Mouse (Mus musculus) B cell, adult (primary cell): ENCODE data around the gene Deup1. TPM values are rescaled to one million over a fixed set of nuclear protein-coding genes. Genes with fewer than 3 reads are reported as not detected.

Experiments used
- total RNA-seq: library from RNA; stranded (reverse); gene quantifications from 4 replicates; pipeline ENCODE4 v1.2.4, GENCODE M21; 2023; ENCODE audit not compliant: inconsistent age

Deup1 gene
- not detected in 4 replicates for total RNA-seq

GRCm38 (mm10) chr9:15627785-15628287 is at the start of gene Deup1:
TSS of gene Deup1 (minus strand) at chr9:15627933.

Other genes with a start within 250 kb of the Deup1 start
- 9.1 to 16.5 TPM (median 9.9 TPM) in 4 replicates for gene Smco4, start 134.5 kb downstream of the Deup1 start, total RNA-seq
- gene Slc36a4, start 81.8 kb upstream of the Deup1 start, total RNA-seq: 8.5 to 10.9 TPM (median 10.4 TPM) in 4 replicates
- gene Mtnr1b, start 246.6 kb upstream of the Deup1 start, total RNA-seq: not detected in 4 replicates